Mouse (Mus musculus): ENCODE measurements around the gene Nat10.

- TF ChIP-seq CTCF (IDR thresholded peaks at IDR 0.05; ENCODE audit: low read depth) (no peak), EP300 (optimal IDR thresholded peaks at IDR 0.05) (no peak)
Measured at GRCm38 (mm10) chr2:103705826-103706225, 55.2 kb downstream of the Nat10 start.
